Mouse (Mus musculus): ENCODE measurements around the gene Thumpd2. TPM values are rescaled to one million over a fixed set of nuclear protein-coding genes. Genes with fewer than 3 reads are reported as not detected.

The Thumpd2 gene
- 20.7 TPM for polyA plus RNA-seq (2014; fragmentation: Illumina TruSeq; extraction: RNeasy Lipid Tissue Mini Kit (QIAGEN cat#74804))

DNA sequence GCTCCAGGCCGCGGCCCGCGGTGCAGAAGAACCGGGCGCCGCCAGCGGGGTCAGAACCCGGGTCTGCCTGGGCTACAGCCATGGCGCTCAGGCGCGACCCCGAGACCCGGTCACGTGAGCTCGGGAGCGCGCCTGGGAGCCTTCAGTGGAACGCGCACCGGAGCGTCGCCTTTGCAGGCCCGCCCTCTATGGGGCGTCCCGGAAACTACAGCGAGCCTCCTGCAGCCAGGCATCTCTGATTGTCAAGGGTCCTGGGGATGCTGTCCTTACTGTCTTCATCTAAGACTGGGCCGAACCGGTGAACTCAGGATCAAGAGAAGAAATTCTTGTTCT is at the start of gene Thumpd2:
Gene Thumpd2 (minus strand): TSS at position 104 of the 333 bp plus-strand sequence.

Other genes with a start within 250 kb of the Thumpd2 start
- 30.0 TPM for gene Tmem178, start 120.5 kb downstream of the Thumpd2 start, polyA plus RNA-seq (2014; fragmentation: Illumina TruSeq; extraction: RNeasy Lipid Tissue Mini Kit (QIAGEN cat#74804))